Mouse (Mus musculus) brown adipose tissue, adult 24 weeks (tissue): ENCODE measurements at regions not wholly inside any gene's neighbourhood (a gene's known extent, or its start where the extent isn't known, plus 50 kb on each side); places are given as distances from the start of the nearest gene placed in this dataset.

Experiments used
- H3K27ac ChIP-seq: fragments of 200-500 bp; replicated peaks from 2 replicates; pipeline ENCODE4 v1.5.1; 2012; ENCODE audit warnings: low read depth, mild to moderate bottlenecking, low read length
- H3K4me1 ChIP-seq: fragments of 200-500 bp; 2 replicates; pipeline ENCODE4 v1.6.1; 2012; ENCODE audit warnings: low read length, mixed read lengths; ENCODE audit not compliant: control insufficient read depth, insufficient read depth, insufficient read length
- H3K4me3 ChIP-seq: fragments of 200-500 bp; 2 replicates; pipeline ENCODE4 v1.5.1; 2012; ENCODE audit warnings: low read depth, mild to moderate bottlenecking, low read length, moderate library complexity; ENCODE audit not compliant: insufficient read depth

- Histone ChIP-seq H3K4me1 (0 out of 2 replicates have a peak, but pooled peaks cover 3% of the 10 kb centered on the region), H3K27ac (no peak overlapping the region), H3K4me3 (no peak overlapping the region)
Observed at GRCm38 (mm10) chr14:46292398-46292797, 86.8 kb upstream of the Gm15217 start.

DNA sequence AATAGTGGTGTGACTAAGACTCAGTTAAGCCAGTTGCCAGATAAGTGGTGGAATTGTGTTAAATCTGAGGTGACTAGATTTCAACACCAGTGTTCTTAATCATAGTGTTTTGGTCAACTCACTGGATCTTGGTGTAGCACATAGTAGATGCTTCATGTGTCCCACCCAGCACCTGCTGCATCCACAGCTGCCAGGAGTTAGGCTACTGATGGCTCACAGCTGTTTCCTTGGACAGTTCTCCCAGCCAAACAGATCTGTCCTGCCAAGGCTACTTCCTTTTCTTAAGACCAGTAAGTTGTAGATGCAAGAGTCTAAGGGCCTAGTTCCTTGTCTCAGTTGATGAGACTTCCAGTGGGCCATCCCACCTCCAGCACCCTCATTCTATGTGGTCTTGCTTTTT lies 82.9 kb upstream of the Gm15217 start:
- Histone ChIP-seq H3K4me1 (0 out of 2 replicates have a peak, but pooled peaks cover 3% of the 10 kb centered on the region), H3K27ac (no peak overlapping the region), H3K4me3 (no peak overlapping the region)

DNA sequence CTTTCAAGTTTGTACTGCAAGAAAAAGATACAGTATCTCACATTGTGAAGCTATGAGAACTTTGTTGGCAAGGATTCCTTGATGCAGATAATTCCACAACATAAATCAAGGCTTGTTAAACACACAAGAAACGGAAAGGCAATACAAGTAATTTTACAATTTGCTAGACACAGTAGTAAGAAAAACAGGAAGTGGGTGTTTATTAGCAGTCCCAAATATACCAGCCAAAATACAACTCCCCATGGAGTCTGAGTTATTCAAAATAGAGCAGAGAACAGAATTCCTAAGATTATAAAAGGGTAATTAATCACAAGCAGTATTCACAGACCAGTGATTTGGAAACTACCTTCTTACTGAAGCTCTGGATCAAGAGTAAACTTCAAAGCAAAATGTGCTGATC lies 78.7 kb upstream of the Gm15217 start:
- peaks cover 3% of the 10 kb centered on the region; the same call in 1 of the 2 replicates for H3K4me1 ChIP-seq
- H3K4me3 ChIP-seq, result no peak overlapping the region
- no peak overlapping the region for H3K27ac ChIP-seq

DNA sequence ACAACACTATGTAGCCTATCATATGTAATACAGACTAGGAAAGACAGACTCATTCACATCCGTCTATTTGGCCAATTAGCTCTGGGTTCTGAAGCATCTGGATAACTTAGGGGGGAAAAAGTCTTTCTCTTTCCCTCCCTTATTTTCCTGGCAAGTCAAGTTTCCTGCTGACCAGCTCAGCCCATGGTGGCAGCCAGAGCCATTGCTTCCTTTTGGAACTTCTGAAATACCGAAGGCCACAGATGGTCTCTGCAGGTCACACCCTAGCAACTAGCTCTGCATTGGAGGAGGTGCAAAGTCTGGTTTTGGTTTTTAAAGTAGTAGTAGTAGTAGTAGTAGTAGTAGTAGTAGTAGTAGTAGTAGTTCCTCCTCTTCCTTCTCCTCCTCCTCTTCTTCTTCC lies 76.6 kb upstream of the Gm15217 start:
- Histone ChIP-seq H3K4me3 (no peak overlapping the region), H3K4me1 (peaks cover 3% of the 10 kb centered on the region; the same call in 1 of the 2 replicates), H3K27ac (no peak overlapping the region)

- Histone ChIP-seq H3K4me1 (peaks cover 3% of the 10 kb centered on the region; the same call in 1 of the 2 replicates), H3K4me3 (no peak overlapping the region), H3K27ac (no peak overlapping the region)
Observed at GRCm38 (mm10) chr14:46305267-46305666, 73.9 kb upstream of the Gm15217 start.

GRCm38 (mm10) chr14:46313064-46313463 lies 66.2 kb upstream of the Gm15217 start:
- peaks cover 3% of the 10 kb centered on the region; the same call in 1 of the 2 replicates for H3K4me1 ChIP-seq
- no peak overlapping the region for H3K4me3 ChIP-seq
- H3K27ac ChIP-seq, result no peak overlapping the region

DNA sequence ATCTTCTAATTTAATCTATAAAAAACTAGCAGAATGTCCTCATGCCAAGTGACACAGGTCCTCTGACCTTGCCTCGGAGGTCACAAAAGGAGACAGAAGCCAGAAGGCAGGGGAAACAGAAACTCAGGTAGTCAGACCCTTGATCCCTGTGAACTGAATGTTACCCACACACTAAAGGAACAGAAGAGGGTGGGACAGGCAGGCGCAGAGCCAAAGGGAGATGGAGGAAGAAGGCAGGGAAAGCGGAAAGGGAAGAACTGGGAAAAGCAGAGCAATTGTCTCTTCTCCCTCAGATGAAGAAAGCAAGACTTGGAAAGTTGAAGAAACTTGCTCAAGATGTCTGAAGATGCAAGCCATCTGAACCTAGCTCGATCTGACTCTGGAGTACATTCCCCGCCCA lies 62.7 kb upstream of the Gm15217 start:
- H3K4me1 ChIP-seq, result peaks cover 3% of the 10 kb centered on the region; the same call in 1 of the 2 replicates
- 0 out of 2 replicates have a peak overlapping the region, but pooled peaks have one; percentile 23 for H3K27ac ChIP-seq
- no peak overlapping the region for H3K4me3 ChIP-seq

DNA sequence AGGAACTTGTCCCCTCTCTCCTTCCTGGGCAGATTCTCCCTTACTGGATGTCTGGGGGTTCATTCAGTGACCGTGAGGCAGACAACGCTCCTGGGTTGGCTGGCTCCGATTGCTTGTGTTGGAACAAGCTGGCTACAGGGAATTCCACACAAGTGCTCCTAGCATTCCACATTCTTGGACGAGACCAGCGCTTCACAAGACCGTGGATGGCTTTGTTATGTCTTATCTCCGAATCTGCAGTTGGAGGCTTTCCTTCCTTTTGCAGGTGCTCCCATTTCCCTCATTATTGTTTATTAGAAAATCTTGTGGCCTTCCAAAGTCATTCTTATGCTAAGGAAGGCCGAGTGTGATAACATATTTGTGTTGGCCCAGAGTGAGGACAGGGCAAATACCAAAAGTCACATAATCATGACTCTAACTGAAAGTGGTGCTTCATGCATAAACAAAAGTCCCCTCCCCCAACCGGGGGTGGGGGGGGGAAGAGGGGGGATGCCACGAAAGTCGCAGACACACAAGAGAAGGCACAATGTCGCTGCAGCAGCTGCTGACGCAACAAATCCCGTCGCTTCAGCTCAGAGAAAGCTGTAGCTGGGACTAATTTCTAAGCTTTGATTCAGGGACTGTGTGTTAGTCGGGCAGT lies 61.7 kb upstream of the Gm15217 start:
- Histone ChIP-seq H3K4me3 (no peak overlapping the region), H3K4me1 (peaks cover 3% of the 10 kb centered on the region; the same call in 1 of the 2 replicates), H3K27ac (peak overlapping the region; percentile 49; the same call in 1 of the 2 replicates)

DNA sequence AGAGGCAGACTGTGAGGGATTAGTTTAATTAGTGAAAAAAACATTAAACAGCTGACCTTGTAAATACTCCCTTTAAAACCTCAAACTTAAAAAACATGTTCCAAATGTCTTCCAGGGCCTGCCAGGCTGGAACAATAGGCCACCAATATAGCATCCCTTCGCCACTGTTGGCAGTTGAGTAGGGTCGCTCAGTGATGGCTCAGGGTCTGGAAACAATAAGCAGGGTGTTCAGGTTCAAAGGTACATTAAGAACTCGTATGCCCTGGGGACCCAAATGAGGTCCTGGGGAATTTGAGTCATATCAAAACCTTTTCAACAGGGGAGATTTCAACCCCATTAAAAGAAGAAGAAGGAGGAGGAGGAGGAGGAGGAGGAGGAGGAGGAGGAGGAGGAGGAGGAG lies 51.1 kb upstream of the Gm15217 start:
- Histone ChIP-seq H3K4me3 (no peak overlapping the region), H3K27ac (no peak overlapping the region), H3K4me1 (no peaks in the 10 kb centered on the region)
